Mouse (Mus musculus): ENCODE data around the gene Prrt1.

GRCm38 (mm10) chr17:34603375-34604060, 25.8 kb upstream of the Prrt1 start, which contains the start of gene Rnf5:
- TF ChIP-seq EP300 (IDR thresholded peaks at IDR 0.05; ENCODE audit: low read depth in 1 of 2, low read length in 2 of 2) = no peak
- no peak for TF ChIP-seq USF1 (IDR thresholded peaks at IDR 0.05; ENCODE audit: low read depth, low read length)
- no peak for TF ChIP-seq CTCF (IDR thresholded peaks at IDR 0.05 in 2 of 3, conservative IDR thresholded peaks at IDR 0.05 in 1 of 3; ENCODE audit: control insufficient read depth in 1 of 3, insufficient read depth in 1 of 3, low read depth in 2 of 3, low read length in 3 of 3, poor library complexity in 1 of 3, severe bottlenecking in 1 of 3)

All from MEL (cell line).